Mouse (Mus musculus) brain, embryonic 14.5 days (tissue): ENCODE measurements around the gene Lbhd1.

Experiments
- CTCF ChIP-seq: fragments of 200-500 bp; IDR thresholded peaks from 2 replicates; pipeline ENCODE4 v1.5.1; 2012; ENCODE audit warnings: inconsistent platforms, mild to moderate bottlenecking, moderate library complexity, borderline replicate concordance; ENCODE audit not compliant: insufficient read depth, insufficient read length; ENCODE audit errors: extremely low read depth
- POLR2A ChIP-seq: fragments of 200-500 bp; IDR thresholded peaks from 2 replicates; pipeline ENCODE4 v1.6.1; 2012; ENCODE audit warnings: mild to moderate bottlenecking, inconsistent platforms, borderline replicate concordance; ENCODE audit not compliant: poor library complexity, insufficient read depth, insufficient read length, severe bottlenecking; ENCODE audit errors: extremely low read depth

- TF ChIP-seq CTCF (no peak), POLR2A (no peak)
Measured at GRCm38 (mm10) chr19:8930771-8931170, 47.2 kb downstream of the Lbhd1 start.
